ENCODE assay signal across 20 mouse cellular contexts in the genomic region with DNA sequence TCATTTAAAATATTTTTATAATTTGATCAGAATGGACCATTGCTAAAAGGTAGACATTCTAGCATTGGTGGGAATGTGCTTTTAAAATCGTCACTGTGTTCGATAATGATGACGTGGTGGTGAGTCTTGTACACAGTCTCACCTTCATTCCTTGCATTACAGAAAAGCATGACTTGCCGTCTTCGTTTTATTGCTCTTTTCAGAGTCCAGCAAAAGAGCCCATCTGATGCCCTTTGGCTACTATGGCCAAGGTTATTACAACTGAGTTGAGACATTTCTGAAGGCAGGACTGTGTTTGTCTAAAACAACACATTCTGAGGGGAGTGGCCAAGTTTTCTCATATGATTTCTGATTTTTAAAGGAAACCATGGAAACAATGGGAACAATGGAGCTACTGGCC. TPM values are rescaled to one million over a fixed set of nuclear protein-coding genes. Genes with fewer than 3 reads are reported as not detected.
"Had no signal": no experiment of that assay in that cellular context is flagged by ENCODE, and none has a peak within 500 bp of the region (broad histone marks: within the 10 kb centered on the region; RNA-seq: fewer than 3 reads in every experiment).

No protein-coding gene starts in this region.

- H3K4me2 ChIP-seq: neural tube, embryonic 15.5 days; stomach, embryonic 15.5 days had no signal

- H3K36me3 ChIP-seq: neural tube, embryonic 15.5 days; stomach, embryonic 15.5 days had no signal

- H3K9me3 ChIP-seq: neural tube, embryonic 15.5 days; stomach, embryonic 15.5 days had no signal

- H3K4me1 ChIP-seq: neural tube, embryonic 15.5 days; stomach, embryonic 15.5 days had no signal

- H3K27me3 ChIP-seq: neural tube, embryonic 15.5 days; stomach, embryonic 15.5 days had no signal

- H3K9ac ChIP-seq: neural tube, embryonic 15.5 days; stomach, embryonic 15.5 days had no signal

- DNase-seq: retina, postnatal 1 day; right cerebral cortex, adult 18-20 months; right cerebral cortex, postnatal 14 days; right cerebral cortex, postnatal 25 days; right cerebral cortex, postnatal 4 days; spleen, adult 18-20 months; thymus, adult 18-20 months; thymus, adult 2 months; thymus, postnatal 14 days; thymus, postnatal 25 days; thymus, postnatal 36 days; thymus, postnatal 4 days had no signal

- H3K4me3 ChIP-seq: neural tube, embryonic 15.5 days; stomach, embryonic 15.5 days had no signal

- H3K27ac ChIP-seq: neural tube, embryonic 15.5 days; stomach, embryonic 15.5 days; stomach, postnatal 0 days had no signal

RNA-seq across cellular contexts. Expression of a gene that starts 8.1 kb away (rescaled TPM):
- total RNA-seq: neutrophil, adult 5-6 weeks had no signal
- polyA plus RNA-seq: spleen, adult 2 months had no signal

RNA-seq across cellular contexts. Expression of a gene that starts 40.3 kb away (rescaled TPM):
- total RNA-seq: neutrophil, adult 5-6 weeks had no signal
- polyA plus RNA-seq: neural tube, embryonic 15.5 days; small intestine, adult 2 months; stomach, embryonic 14.5 days; stomach, embryonic 16.5 days; stomach, postnatal 0 days; thymus, adult 2 months had no signal
